Mouse (Mus musculus) midbrain, embryonic 12.5 days (tissue): Measurements from ENCODE around the gene Arhgef11. TPM values are rescaled to one million over a fixed set of nuclear protein-coding genes. Genes with fewer than 3 reads are reported as not detected.

Source experiments
- ATAC-seq: fragments of 200-750 bp; cut with Nextera tagmentation; 2 replicates; pipeline ENCODE4 v1.8.0; 2017; ENCODE audit warnings: low read depth, moderate TSS enrichment, moderate library complexity; ENCODE audit not compliant: low FRiP score
- H3K27ac ChIP-seq: fragments of 300-500 bp; sonication (generic); replicated peaks from 2 replicates; pipeline ENCODE4 v1.5.1; 2016; ENCODE audit warnings: mild to moderate bottlenecking
- H3K27me3 ChIP-seq: fragments of 300-500 bp; sonication (generic); 2 replicates; pipeline ENCODE4 v1.6.1; 2016; ENCODE audit warnings: mild to moderate bottlenecking
- H3K36me3 ChIP-seq: fragments of 300-500 bp; sonication (generic); 2 replicates; pipeline ENCODE4 v1.6.1; 2016
- H3K4me1 ChIP-seq: fragments of 300-500 bp; sonication (generic); 2 replicates; pipeline ENCODE4 v1.6.1; 2016
- H3K4me2 ChIP-seq: fragments of 300-500 bp; sonication (generic); replicated peaks from 2 replicates; pipeline ENCODE4 v1.6.1; 2016; ENCODE audit warnings: mild to moderate bottlenecking, moderate library complexity
- H3K4me3 ChIP-seq: fragments of 300-500 bp; sonication (generic); 2 replicates; pipeline ENCODE4 v1.5.1; 2016; ENCODE audit warnings: mild to moderate bottlenecking
- H3K9ac ChIP-seq: fragments of 300-500 bp; sonication (generic); replicated peaks from 2 replicates; pipeline ENCODE4 v1.6.1; 2016; ENCODE audit warnings: mild to moderate bottlenecking, moderate library complexity
- H3K9me3 ChIP-seq: fragments of 300-500 bp; sonication (generic); 2 replicates; pipeline ENCODE4 v1.6.1; 2016; ENCODE audit warnings: mild to moderate bottlenecking
- WGBS: fragments of 180-500 bp; shearing (Covaris S2); methylation state at CpG from one replicate; pipeline ENCODE4 v1.1.7; 2016; 5-methylcytosine and 5-hydroxymethylcytosine counted together
- polyA plus RNA-seq: library from polyadenylated mRNA; unstranded; fragments of >200 nt; fragmentation: Nextera tagmentation; extraction: Ambion mirVana; gene quantifications from 2 replicates; pipeline ENCODE4 v1.2.1, GENCODE M21; 2016

Gene Arhgef11
- polyA plus RNA-seq, 1 experiment from 2014 or later, result 29.1 TPM

- Histone ChIP-seq H3K27me3 (no peaks in the 10 kb centered on the region), H3K36me3 (peaks cover 96% of the 10 kb centered on the region), H3K9me3 (no peaks in the 10 kb centered on the region), H3K27ac (no peak overlapping the region), H3K9ac (no peak overlapping the region), H3K4me2 (no peak overlapping the region), H3K4me3 (no peak overlapping the region), H3K4me1 (no peaks in the 10 kb centered on the region)
- WGBS, result 98% methylated on average over 16 of the region's 16 CpGs
- no peak for ATAC-seq
These were observed 108.2 kb downstream of the Arhgef11 start for GRCm38 (mm10) chr3:87725396-87726160.

GRCm38 (mm10) chr3:87726191-87726590, 108.8 kb downstream of the Arhgef11 start:
- no peak for ATAC-seq
- H3K36me3 ChIP-seq, result peaks cover 94% of the 10 kb centered on the region
- H3K4me2 ChIP-seq, result no peak overlapping the region
- H3K9me3 ChIP-seq, result no peaks in the 10 kb centered on the region
- 94% methylated on average over 7 of the region's 7 CpGs for WGBS
- H3K4me3 ChIP-seq, result no peak overlapping the region
- H3K27me3 ChIP-seq, result no peaks in the 10 kb centered on the region
- H3K27ac ChIP-seq, result no peak overlapping the region
- no peaks in the 10 kb centered on the region for H3K4me1 ChIP-seq
- H3K9ac ChIP-seq, result no peak overlapping the region

GRCm38 (mm10) chr3:87728696-87729095, 111.3 kb downstream of the Arhgef11 start:
- Histone ChIP-seq H3K27ac (no peak overlapping the region), H3K36me3 (peaks cover 94% of the 10 kb centered on the region), H3K4me3 (no peak overlapping the region), H3K9me3 (no peaks in the 10 kb centered on the region), H3K9ac (no peak overlapping the region), H3K4me2 (no peak overlapping the region), H3K4me1 (no peaks in the 10 kb centered on the region), H3K27me3 (no peaks in the 10 kb centered on the region)
- ATAC-seq, result no peak
- 93% methylated on average over 6 of the region's 6 CpGs for WGBS

GRCm38 (mm10) chr3:87733098-87733497, 115.7 kb downstream of the Arhgef11 start:
- Histone ChIP-seq H3K27me3 (no peaks in the 10 kb centered on the region), H3K4me2 (no peak overlapping the region), H3K27ac (no peak overlapping the region), H3K9me3 (no peaks in the 10 kb centered on the region), H3K4me3 (no peak overlapping the region), H3K4me1 (no peaks in the 10 kb centered on the region), H3K36me3 (peaks cover 94% of the 10 kb centered on the region), H3K9ac (no peak overlapping the region)
- 82% methylated on average over 4 of the region's 4 CpGs for WGBS
- ATAC-seq, result no peak

- H3K4me3 ChIP-seq, result no peak overlapping the region
- 88% methylated on average over 11 of the region's 11 CpGs for WGBS
- H3K27me3 ChIP-seq, result no peaks in the 10 kb centered on the region
These were observed 116.8 kb downstream of the Arhgef11 start for GRCm38 (mm10) chr3:87733984-87734761.

GRCm38 (mm10) chr3:87735335-87735734, 118.0 kb downstream of the Arhgef11 start:
- no peak overlapping the region for H3K4me2 ChIP-seq
- no peaks in the 10 kb centered on the region for H3K27me3 ChIP-seq
- H3K4me3 ChIP-seq, result no peak overlapping the region
- ATAC-seq, result no peak
- H3K4me1 ChIP-seq, result no peaks in the 10 kb centered on the region
- 87% methylated on average over 9 of the region's 9 CpGs for WGBS
- H3K9me3 ChIP-seq, result no peaks in the 10 kb centered on the region
- peaks cover 83% of the 10 kb centered on the region for H3K36me3 ChIP-seq
- no peak overlapping the region for H3K9ac ChIP-seq
- no peak overlapping the region for H3K27ac ChIP-seq

More at GRCm38 (mm10) chr3:87733984-87734761, 116.8 kb downstream of the Arhgef11 start:
- Histone ChIP-seq H3K9me3 (no peaks in the 10 kb centered on the region), H3K9ac (no peak overlapping the region), H3K4me2 (no peak overlapping the region), H3K4me1 (no peaks in the 10 kb centered on the region), H3K36me3 (peaks cover 89% of the 10 kb centered on the region), H3K27ac (no peak overlapping the region)
- no peak for ATAC-seq

- Histone ChIP-seq H3K4me2 (no peak overlapping the region), H3K27ac (no peak overlapping the region), H3K4me1 (no peaks in the 10 kb centered on the region), H3K4me3 (no peak overlapping the region), H3K36me3 (peaks cover 49% of the 10 kb centered on the region), H3K9ac (no peak overlapping the region), H3K9me3 (no peaks in the 10 kb centered on the region), H3K27me3 (no peaks in the 10 kb centered on the region)
- WGBS, result 81% methylated on average over 5 of the region's 5 CpGs
- no peak for ATAC-seq
These were observed 121.5 kb downstream of the Arhgef11 start for GRCm38 (mm10) chr3:87738906-87739305.

GRCm38 (mm10) chr3:87742013-87742412, 124.7 kb downstream of the Arhgef11 start:
- H3K9ac ChIP-seq, result no peak overlapping the region
- no peak overlapping the region for H3K27ac ChIP-seq
- WGBS, result 85% methylated on average over 3 of the region's 3 CpGs
- no peaks in the 10 kb centered on the region for H3K9me3 ChIP-seq
- no peak overlapping the region for H3K4me3 ChIP-seq
- peaks cover 18% of the 10 kb centered on the region for H3K36me3 ChIP-seq
- H3K4me1 ChIP-seq, result peaks cover 9% of the 10 kb centered on the region
- ATAC-seq, result no peak
- no peak overlapping the region for H3K4me2 ChIP-seq
- H3K27me3 ChIP-seq, result no peaks in the 10 kb centered on the region; the same call in 1 of the 2 replicates

- Histone ChIP-seq H3K27me3 (no peaks in the 10 kb centered on the region; the same call in 1 of the 2 replicates), H3K9me3 (no peaks in the 10 kb centered on the region), H3K36me3 (peaks cover 12% of the 10 kb centered on the region; the same call in 1 of the 2 replicates), H3K9ac (no peak overlapping the region), H3K4me3 (no peak overlapping the region), H3K4me1 (peaks cover 9% of the 10 kb centered on the region), H3K27ac (no peak overlapping the region), H3K4me2 (no peak overlapping the region)
- no peak for ATAC-seq
- 88% methylated on average over 16 of the region's 16 CpGs for WGBS
These were observed 125.4 kb downstream of the Arhgef11 start for GRCm38 (mm10) chr3:87742735-87743134.

- Histone ChIP-seq H3K9me3 (no peaks in the 10 kb centered on the region), H3K36me3 (0 out of 2 replicates have a peak, but pooled peaks cover 4% of the 10 kb centered on the region), H3K27ac (no peak overlapping the region), H3K9ac (no peak overlapping the region), H3K4me1 (peaks cover 9% of the 10 kb centered on the region), H3K4me2 (no peak overlapping the region), H3K27me3 (no peaks in the 10 kb centered on the region; the same call in 1 of the 2 replicates), H3K4me3 (no peak overlapping the region)
- no peak for ATAC-seq
- WGBS, result 85% methylated on average over 4 of the region's 4 CpGs
These were observed 126.6 kb downstream of the Arhgef11 start for GRCm38 (mm10) chr3:87743927-87744326.

GRCm38 (mm10) chr3:87745036-87745659, 127.8 kb downstream of the Arhgef11 start:
- Histone ChIP-seq H3K9me3 (no peaks in the 10 kb centered on the region), H3K27me3 (peaks cover 4% of the 10 kb centered on the region), H3K4me1 (peaks cover 9% of the 10 kb centered on the region), H3K4me3 (0 out of 2 replicates have a peak overlapping the region, but pooled peaks have one; percentile 4), H3K27ac (no peak overlapping the region), H3K9ac (no peak overlapping the region; the same call in 1 of the 2 replicates), H3K36me3 (no peaks in the 10 kb centered on the region), H3K4me2 (peak overlapping the region; percentile 41)
- ATAC-seq, result no peak
- 45% methylated on average over 18 of the region's 18 CpGs for WGBS

GRCm38 (mm10) chr3:87748431-87748830, 131.1 kb downstream of the Arhgef11 start, which contains the start of gene Lrrc71:
Lrrc71 (minus strand) TSS chr3:87748625.
- no peak within 1 kb of the TSS for H3K27ac ChIP-seq
- H3K27me3 ChIP-seq, result peaks cover 11% of the 10 kb centered on the region
- H3K4me1 ChIP-seq, result peaks cover 9% of the 10 kb centered on the region
- H3K4me3 ChIP-seq, result no peak within 1 kb of the TSS
- H3K4me2 ChIP-seq, result no peak within 1 kb of the TSS
- no peaks in the 10 kb centered on the region for H3K36me3 ChIP-seq
- H3K9ac ChIP-seq, result no peak within 1 kb of the TSS
- no peaks in the 10 kb centered on the region for H3K9me3 ChIP-seq
- ATAC-seq, result no peak
- WGBS, result 48% methylated on average over 13 of the region's 13 CpGs
